ENCODE assay signal across 9 mouse cellular contexts in genomic region chr9:32666611-32667517, GRCm38 (mm10). TPM values are rescaled to one million over a fixed set of nuclear protein-coding genes. Genes with fewer than 3 reads are reported as not detected.
DNase-seq lines count a peak whose midpoint lies in the region; ATAC-seq and TF ChIP-seq lines count a peak whose summit lies in the region.
"Had no signal": no experiment of that assay in that cellular context is flagged by ENCODE, and none has a peak within 500 bp of the region (broad histone marks: within the 10 kb centered on the region; RNA-seq: fewer than 3 reads in every experiment).

No protein-coding gene starts in this region.

- peak overlapping the region; percentile 74 for H3K27ac ChIP-seq in lung, embryonic 14.5 days (ENCODE audit: low read depth)
- H3K27ac ChIP-seq in intestine, embryonic 15.5 days = peak overlapping the region; percentile 28; the same call in 1 of the 2 replicates
- H3K27ac ChIP-seq in stomach, embryonic 15.5 days = peak overlapping the region; percentile 46; the same call in 1 of the 2 replicates
- no peak overlapping the region for H3K27ac ChIP-seq in hindbrain, embryonic 14.5 days

- no peaks in the 10 kb centered on the region for H3K9me3 ChIP-seq in lung, embryonic 14.5 days (ENCODE audit: low read depth, low read length)
- H3K9me3 ChIP-seq in intestine, embryonic 15.5 days = no peaks in the 10 kb centered on the region
- H3K9me3 ChIP-seq in stomach, embryonic 15.5 days = no peaks in the 10 kb centered on the region
- H3K9me3 ChIP-seq in hindbrain, embryonic 14.5 days (ENCODE audit: control insufficient read depth, low read length) = no peaks in the 10 kb centered on the region

- H3K9ac ChIP-seq in lung, embryonic 14.5 days = no peak overlapping the region
- H3K9ac ChIP-seq in intestine, embryonic 15.5 days = no peak overlapping the region
- no peak overlapping the region for H3K9ac ChIP-seq in stomach, embryonic 15.5 days
- no peak overlapping the region for H3K9ac ChIP-seq in hindbrain, embryonic 14.5 days

- no peak for TF ChIP-seq POLR2A in lung, adult 2 months (IDR thresholded peaks at IDR 0.05; ENCODE audit: borderline replicate concordance, extremely low read depth, low read depth, low read length)

- WGBS in lung, embryonic 14.5 days = 40% methylated on average over 11 of the region's 11 CpGs
- 43% methylated on average over 11 of the region's 11 CpGs for WGBS in lung, adult 2 months
- 50% methylated on average over 11 of the region's 11 CpGs for WGBS in intestine, embryonic 15.5 days
- WGBS in stomach, embryonic 15.5 days = 49% methylated on average over 11 of the region's 11 CpGs
- WGBS in hindbrain, embryonic 14.5 days = 63% methylated on average over 11 of the region's 11 CpGs

- no peaks in the 10 kb centered on the region for H3K27me3 ChIP-seq in lung, embryonic 14.5 days (ENCODE audit: insufficient read depth, low read length)
- H3K27me3 ChIP-seq in intestine, embryonic 15.5 days (replicated peaks) = no peaks in the 10 kb centered on the region
- no peaks in the 10 kb centered on the region for H3K27me3 ChIP-seq in stomach, embryonic 15.5 days (replicated peaks)
- H3K27me3 ChIP-seq in hindbrain, embryonic 14.5 days (ENCODE audit: control insufficient read depth, insufficient read depth, low read length) = peaks cover 59% of the 10 kb centered on the region

- peak; percentile 36; the same call in 1 of the 2 replicates for ATAC-seq in lung, embryonic 14.5 days (ENCODE audit: insufficient read depth)
- peak; percentile 49; the same call in 1 of the 2 replicates for ATAC-seq in intestine, embryonic 15.5 days
- ATAC-seq in stomach, embryonic 15.5 days (ENCODE audit: insufficient read depth, low FRiP score, low read depth) = no peak
- no peak; the same call in 1 of the 2 replicates for ATAC-seq in hindbrain, embryonic 14.5 days (ENCODE audit: low FRiP score)

- H3K4me1 ChIP-seq in lung, embryonic 14.5 days (ENCODE audit: insufficient read depth) = peaks cover 34% of the 10 kb centered on the region
- peaks cover 13% of the 10 kb centered on the region for H3K4me1 ChIP-seq in lung, adult 2 months (ENCODE audit: control insufficient read depth, insufficient read depth, low read length)
- H3K4me1 ChIP-seq in intestine, embryonic 15.5 days (replicated peaks) = peaks cover 17% of the 10 kb centered on the region
- H3K4me1 ChIP-seq in stomach, embryonic 15.5 days = peaks cover 26% of the 10 kb centered on the region
- peaks cover 12% of the 10 kb centered on the region for H3K4me1 ChIP-seq in hindbrain, embryonic 14.5 days (replicated peaks; ENCODE audit: control insufficient read depth, insufficient read depth, low read length)

- H3K36me3 ChIP-seq in lung, embryonic 14.5 days (ENCODE audit: insufficient read depth) = no peaks in the 10 kb centered on the region
- H3K36me3 ChIP-seq in intestine, embryonic 15.5 days = no peaks in the 10 kb centered on the region
- H3K36me3 ChIP-seq in stomach, embryonic 15.5 days = no peaks in the 10 kb centered on the region
- no peaks in the 10 kb centered on the region for H3K36me3 ChIP-seq in hindbrain, embryonic 14.5 days (replicated peaks; ENCODE audit: control insufficient read depth, insufficient read depth)

- H3K4me3 ChIP-seq in lung, embryonic 14.5 days (ENCODE audit: low read depth, low read length) = no peak overlapping the region
- H3K4me3 ChIP-seq in lung, adult 2 months (replicated peaks; ENCODE audit: extremely low read depth, low read depth, low read length) = no peak overlapping the region
- no peak overlapping the region for H3K4me3 ChIP-seq in intestine, embryonic 15.5 days (replicated peaks)
- H3K4me3 ChIP-seq in stomach, embryonic 15.5 days (replicated peaks) = no peak overlapping the region
- no peak overlapping the region for H3K4me3 ChIP-seq in hindbrain, embryonic 14.5 days (replicated peaks; ENCODE audit: low read length)
- H3K4me3 ChIP-seq: erythroblast, embryonic 14.5 days had no signal

- peak; percentile 48 for TF ChIP-seq CTCF in lung, embryonic 14.5 days (IDR thresholded peaks at IDR 0.05; ENCODE audit: low read depth)
- no peak for TF ChIP-seq CTCF in lung, adult 2 months (IDR thresholded peaks at IDR 0.05; ENCODE audit: insufficient read depth, low read length)

- H3K4me2 ChIP-seq in lung, embryonic 14.5 days = no peak overlapping the region
- H3K4me2 ChIP-seq in intestine, embryonic 15.5 days (replicated peaks) = no peak overlapping the region
- H3K4me2 ChIP-seq in stomach, embryonic 15.5 days = 0 out of 2 replicates have a peak overlapping the region, but pooled peaks have one; percentile 3
- H3K4me2 ChIP-seq in hindbrain, embryonic 14.5 days (replicated peaks) = no peak overlapping the region

- DNase-seq in cerebellum, postnatal 14 days = peak; percentile 64 to 79
- no peak for DNase-seq in cerebellum, adult 8-10 months
- DNase-seq in lung, embryonic 14.5 days = peak; percentile 87
- DNase-seq in lung, adult 2 months = no peak
- no peak for DNase-seq in spleen, postnatal 36 days (ENCODE audit: low spot score in 2 of 2)
- no peak for DNase-seq in hindbrain, embryonic 14.5 days (ENCODE audit: low spot score)

RNA-seq across cellular contexts. Expression of gene Ets1, which starts 30.8 kb away (rescaled TPM):
- 79.2 and 87.6 TPM in 2 replicates for polyA plus RNA-seq in lung, embryonic 14.5 days (2014; fragmentation: Nextera tagmentation; extraction: Ambion mirVana)
- polyA plus RNA-seq in lung, adult 2 months (2012; rRNA removed) = 57.3 and 67.2 TPM in 2 replicates
- 38.5 and 43.0 TPM in 2 replicates for polyA plus RNA-seq in intestine, embryonic 15.5 days (2015; fragmentation: Nextera tagmentation; extraction: Ambion mirVana)
- 41.3 and 45.9 TPM in 2 replicates for polyA plus RNA-seq in stomach, embryonic 15.5 days (2015; fragmentation: Nextera tagmentation; extraction: Ambion mirVana)
- 19.1 and 20.9 TPM in 2 replicates for polyA plus RNA-seq in hindbrain, embryonic 14.5 days (2014; fragmentation: Nextera tagmentation; extraction: Ambion mirVana)

Comparison
In these comparisons a context has a peak if more than half of its experiments do, and no peak if none do; other contexts are left out.
1. DNase-seq: peak in cerebellum, postnatal 14 days (2 of 2) and lung, embryonic 14.5 days (single experiment); none in cerebellum, adult 8-10 months (single experiment), lung, adult 2 months (single experiment), spleen, postnatal 36 days (0 of 2) and hindbrain, embryonic 14.5 days (single experiment).
2. ATAC-seq: peak in lung, embryonic 14.5 days (single experiment) and intestine, embryonic 15.5 days (single experiment); none in stomach, embryonic 15.5 days (single experiment) and hindbrain, embryonic 14.5 days (single experiment).